Mouse (Mus musculus): ENCODE measurements around the gene Mrpl12.

DNA sequence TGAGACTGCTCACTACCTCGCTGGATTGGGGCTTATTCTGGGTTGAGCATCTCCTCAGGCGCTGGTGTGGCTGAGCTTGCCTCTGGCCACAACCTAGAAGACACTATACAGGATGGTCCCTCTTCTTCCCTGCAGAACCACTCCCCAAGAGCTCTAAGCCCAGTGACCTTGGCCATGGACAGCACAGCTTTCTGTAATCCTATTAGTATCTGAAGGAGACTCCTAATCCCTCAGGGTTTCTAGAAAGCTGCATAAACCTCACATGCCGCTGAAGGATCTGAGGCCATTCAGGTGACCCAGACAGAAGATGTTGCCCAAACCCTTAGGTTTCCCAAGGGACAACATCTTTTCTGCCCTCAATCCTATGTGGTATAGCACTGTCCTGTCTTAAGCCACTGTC lies 32.2 kb upstream of the Mrpl12 start:
- TF ChIP-seq CTCF (IDR thresholded peaks at IDR 0.05; ENCODE audit: low read depth, low read length), result no peak
- TF ChIP-seq POLR2A (IDR thresholded peaks at IDR 0.05; ENCODE audit: extremely low read depth, insufficient read depth, low read length), result no peak
